Mouse (Mus musculus) hindbrain, embryonic 16.5 days (tissue): ENCODE results near the gene Spag16. TPM values are rescaled to one million over a fixed set of nuclear protein-coding genes. Genes with fewer than 3 reads are reported as not detected.

Source experiments
- ATAC-seq: fragments of 200-750 bp; cut with Nextera tagmentation; 2 replicates; pipeline ENCODE4 v1.8.0; 2017; ENCODE audit warnings: moderate TSS enrichment, moderate library complexity
- H3K27ac ChIP-seq: fragments of 300-500 bp; sonication (generic); 2 replicates; pipeline ENCODE4 v1.5.1; 2014; ENCODE audit warnings: low read depth, mild to moderate bottlenecking, control low read depth, low read length, moderate library complexity
- H3K27me3 ChIP-seq: fragments of 300-500 bp; sonication (generic); replicated peaks from 2 replicates; pipeline ENCODE4 v1.6.1; 2014; ENCODE audit warnings: low read length; ENCODE audit not compliant: control insufficient read depth, insufficient read depth
- H3K36me3 ChIP-seq: fragments of 300-500 bp; sonication (generic); 2 replicates; pipeline ENCODE4 v1.6.1; 2014; ENCODE audit warnings: mild to moderate bottlenecking, low read length, moderate library complexity, mixed read lengths; ENCODE audit not compliant: control insufficient read depth, insufficient read depth
- H3K4me1 ChIP-seq: fragments of 300-500 bp; sonication (generic); 2 replicates; pipeline ENCODE4 v1.6.1; 2014; ENCODE audit warnings: low read depth, low read length; ENCODE audit not compliant: control insufficient read depth, insufficient read depth
- H3K4me2 ChIP-seq: fragments of 300-500 bp; sonication (generic); 2 replicates; pipeline ENCODE4 v1.6.1; 2014; ENCODE audit warnings: mild to moderate bottlenecking, low read length, control low read depth, moderate library complexity
- H3K4me3 ChIP-seq: fragments of 300-500 bp; sonication (generic); 2 replicates; pipeline ENCODE4 v1.5.1; 2014; ENCODE audit warnings: mild to moderate bottlenecking, low read length, control low read depth, moderate library complexity
- H3K9ac ChIP-seq: fragments of 300-500 bp; sonication (generic); 2 replicates; pipeline ENCODE4 v1.6.1; 2014; ENCODE audit warnings: low read depth, mild to moderate bottlenecking, control low read depth, low read length, moderate library complexity
- H3K9me3 ChIP-seq: fragments of 300-500 bp; sonication (generic); 2 replicates; pipeline ENCODE4 v1.6.1; 2014; ENCODE audit warnings: mild to moderate bottlenecking, low read length, moderate library complexity; ENCODE audit not compliant: control insufficient read depth
- WGBS: fragments of 180-500 bp; shearing (Covaris S2); extraction: QIAGEN DNeasy Blood & Tissue Kit; methylation state at CpG from one replicate; pipeline ENCODE4 v1.1.7; 2014; 5-methylcytosine and 5-hydroxymethylcytosine counted together
- polyA plus RNA-seq: library from polyadenylated mRNA; unstranded; fragments of >200 nt; fragmentation: Nextera tagmentation; extraction: Ambion mirVana; gene quantifications from 2 replicates; pipeline ENCODE4 v1.2.1, GENCODE M21; 2015

The Spag16 gene
- polyA plus RNA-seq, 1 experiment from 2014 or later, result 2.9 TPM

DNA sequence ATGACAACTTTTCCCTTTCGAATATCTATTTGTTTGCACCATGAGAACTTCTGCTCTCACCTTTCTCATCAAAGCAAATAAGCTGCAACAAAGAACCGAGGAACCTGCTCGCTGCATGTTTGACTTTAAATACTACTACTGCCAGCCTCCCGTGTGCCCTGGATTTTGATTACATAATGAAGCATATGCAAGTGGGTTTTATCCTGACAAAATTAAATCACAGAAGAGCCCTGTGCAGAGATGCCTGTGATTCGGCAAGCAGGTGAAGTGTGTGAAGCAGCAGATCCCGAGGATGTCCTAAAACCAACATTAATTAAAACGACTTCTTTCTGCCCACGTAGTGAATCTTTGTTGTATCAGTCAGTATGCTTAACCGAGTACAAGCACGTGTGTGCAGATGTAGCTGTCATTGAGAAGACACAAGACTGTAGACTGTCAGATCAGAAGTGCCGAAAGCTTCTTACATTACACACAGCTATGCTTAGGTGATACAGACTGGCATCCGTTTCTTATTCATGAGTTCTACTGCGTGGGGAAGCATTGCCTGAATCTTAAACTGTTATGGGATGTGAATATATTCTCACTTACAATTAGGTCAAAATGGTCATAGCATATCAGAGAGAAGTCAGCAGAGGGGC is 489.5 kb downstream of the Spag16 start:
- WGBS, result 67% methylated on average over 13 of the region's 13 CpGs
- H3K36me3 ChIP-seq, result no peaks in the 10 kb centered on the region
- H3K27me3 ChIP-seq, result no peaks in the 10 kb centered on the region
- H3K27ac ChIP-seq, result no peak overlapping the region
- H3K9me3 ChIP-seq, result no peaks in the 10 kb centered on the region
- H3K4me1 ChIP-seq, result no peaks in the 10 kb centered on the region
- H3K4me2 ChIP-seq, result peak overlapping the region; percentile 23
- H3K4me3 ChIP-seq, result no peak overlapping the region
- no peak overlapping the region for H3K9ac ChIP-seq
- ATAC-seq, result 0 out of 2 replicates have a peak, but pooled peaks have one; percentile 34

DNA sequence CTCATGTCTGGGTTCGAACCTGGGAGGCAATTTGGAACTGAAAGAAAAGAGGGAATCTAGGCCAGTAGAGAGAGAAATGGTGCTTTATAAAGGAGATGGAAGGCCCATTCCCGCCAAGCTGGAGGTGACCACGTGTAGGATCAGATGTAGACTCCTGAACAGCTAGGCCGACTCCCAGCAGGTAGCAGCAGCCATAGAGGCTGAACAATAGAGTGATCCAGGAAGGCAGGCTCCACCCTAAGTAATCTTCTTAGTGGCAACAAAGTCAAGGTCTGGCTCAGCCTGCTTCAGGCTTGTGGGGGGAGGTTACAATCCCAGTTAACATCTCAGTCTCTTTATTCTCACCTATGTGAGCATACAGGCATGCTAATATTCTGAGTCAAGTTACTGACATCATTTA is 494.2 kb downstream of the Spag16 start:
- Histone ChIP-seq H3K4me2 (no peak overlapping the region), H3K4me1 (no peaks in the 10 kb centered on the region), H3K36me3 (no peaks in the 10 kb centered on the region), H3K4me3 (no peak overlapping the region), H3K27ac (no peak overlapping the region), H3K9ac (no peak overlapping the region), H3K27me3 (no peaks in the 10 kb centered on the region), H3K9me3 (no peaks in the 10 kb centered on the region)
- no peak for ATAC-seq
- 75% methylated on average over 4 of the region's 4 CpGs for WGBS

DNA sequence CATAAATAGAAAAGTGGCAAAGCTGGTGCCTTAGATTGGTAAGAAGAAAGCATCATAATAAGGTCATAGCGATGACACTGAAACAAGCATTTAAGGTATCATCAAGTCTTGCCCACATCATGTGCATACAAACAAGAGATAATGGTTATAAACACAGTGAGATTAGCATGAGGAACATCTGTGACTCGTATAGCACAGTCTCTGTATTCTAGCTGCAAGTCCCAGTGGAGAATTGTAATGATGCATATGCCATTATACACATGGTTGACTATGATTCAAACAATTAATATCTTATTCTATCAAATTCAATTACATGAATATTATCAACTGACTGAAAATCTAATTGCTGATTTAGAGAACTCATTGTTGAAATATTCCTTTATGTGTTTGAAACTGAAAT is 519.4 kb downstream of the Spag16 start:
- H3K4me2 ChIP-seq, result no peak overlapping the region
- no peak for ATAC-seq
- no peak overlapping the region for H3K27ac ChIP-seq
- no peaks in the 10 kb centered on the region for H3K9me3 ChIP-seq
- H3K4me3 ChIP-seq, result no peak overlapping the region
- WGBS, result 50% methylated on average over 2 of the region's 2 CpGs
- no peaks in the 10 kb centered on the region for H3K36me3 ChIP-seq
- no peaks in the 10 kb centered on the region for H3K27me3 ChIP-seq
- H3K4me1 ChIP-seq, result no peaks in the 10 kb centered on the region
- H3K9ac ChIP-seq, result no peak overlapping the region

DNA sequence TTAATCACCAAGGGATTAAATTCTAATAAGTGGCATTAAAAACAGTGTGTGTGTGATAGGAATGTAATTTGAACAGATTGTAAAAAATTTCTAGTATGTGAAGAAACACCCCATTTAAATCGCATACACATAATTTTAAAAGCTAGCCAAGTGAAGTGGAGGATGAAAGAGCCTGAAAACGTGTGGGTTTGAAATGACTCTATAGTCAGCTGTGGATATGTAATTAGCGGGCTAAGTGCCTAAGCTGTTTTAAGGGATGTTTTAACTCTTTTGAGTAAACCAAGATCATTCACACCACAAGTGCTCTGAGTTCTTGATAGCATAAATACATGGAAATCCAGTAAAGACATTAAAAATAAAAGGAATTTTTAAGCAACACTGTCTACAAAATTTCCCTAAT is 524.6 kb downstream of the Spag16 start:
- Histone ChIP-seq H3K4me1 (no peaks in the 10 kb centered on the region), H3K4me3 (no peak overlapping the region), H3K36me3 (no peaks in the 10 kb centered on the region), H3K27ac (no peak overlapping the region), H3K9ac (no peak overlapping the region), H3K4me2 (no peak overlapping the region), H3K27me3 (no peaks in the 10 kb centered on the region), H3K9me3 (no peaks in the 10 kb centered on the region)
- 71% methylated on average over 3 of the region's 3 CpGs for WGBS
- ATAC-seq, result no peak

DNA sequence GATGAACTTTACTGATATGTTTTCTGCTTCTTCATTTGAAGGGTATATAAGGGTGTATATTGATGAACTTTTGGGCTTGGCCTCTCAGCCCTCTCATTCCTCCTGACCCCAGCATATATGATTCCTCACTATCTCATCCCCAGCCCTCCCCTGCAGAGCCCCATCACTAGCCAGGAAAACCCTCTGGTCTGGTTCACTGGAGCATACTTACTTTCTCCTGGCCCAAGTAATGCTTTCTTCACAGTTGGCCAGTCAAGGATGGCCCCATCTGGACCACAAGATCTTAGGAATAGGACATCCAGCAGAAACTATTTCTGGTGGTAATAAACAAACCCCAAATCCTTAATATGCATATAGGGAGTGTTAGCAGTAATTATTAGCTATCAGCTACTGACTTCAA is 527.2 kb downstream of the Spag16 start:
- Histone ChIP-seq H3K4me2 (no peak overlapping the region), H3K27ac (no peak overlapping the region), H3K27me3 (no peaks in the 10 kb centered on the region), H3K4me1 (no peaks in the 10 kb centered on the region), H3K4me3 (no peak overlapping the region), H3K36me3 (no peaks in the 10 kb centered on the region), H3K9me3 (no peaks in the 10 kb centered on the region), H3K9ac (no peak overlapping the region)
- no peak for ATAC-seq

DNA sequence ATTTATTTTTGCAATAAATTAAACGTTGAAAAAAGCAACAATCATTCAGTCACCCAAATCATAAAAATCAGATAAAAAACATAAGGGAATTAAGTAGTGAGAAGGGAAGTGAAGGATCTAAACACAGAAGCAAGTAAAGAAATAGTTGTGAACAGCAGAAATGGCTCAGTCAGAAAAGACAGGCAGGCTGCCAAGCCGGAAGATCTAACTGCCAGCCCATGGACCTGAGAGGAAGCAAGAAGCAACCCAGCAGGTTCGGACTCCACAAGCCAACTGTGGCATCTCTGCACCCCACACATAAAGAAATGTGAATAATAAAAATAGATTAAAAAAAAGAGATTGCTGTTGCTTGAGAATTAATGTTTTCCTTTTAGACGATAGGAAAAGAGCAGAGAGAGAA is 545.0 kb downstream of the Spag16 start:
- no peak overlapping the region for H3K4me2 ChIP-seq
- no peaks in the 10 kb centered on the region for H3K4me1 ChIP-seq
- H3K36me3 ChIP-seq, result no peaks in the 10 kb centered on the region
- H3K9ac ChIP-seq, result no peak overlapping the region
- H3K4me3 ChIP-seq, result no peak overlapping the region
- H3K9me3 ChIP-seq, result no peaks in the 10 kb centered on the region
- 78% methylated on average over 4 of the region's 4 CpGs for WGBS
- no peak overlapping the region for H3K27ac ChIP-seq
- ATAC-seq, result no peak
- no peaks in the 10 kb centered on the region for H3K27me3 ChIP-seq

DNA sequence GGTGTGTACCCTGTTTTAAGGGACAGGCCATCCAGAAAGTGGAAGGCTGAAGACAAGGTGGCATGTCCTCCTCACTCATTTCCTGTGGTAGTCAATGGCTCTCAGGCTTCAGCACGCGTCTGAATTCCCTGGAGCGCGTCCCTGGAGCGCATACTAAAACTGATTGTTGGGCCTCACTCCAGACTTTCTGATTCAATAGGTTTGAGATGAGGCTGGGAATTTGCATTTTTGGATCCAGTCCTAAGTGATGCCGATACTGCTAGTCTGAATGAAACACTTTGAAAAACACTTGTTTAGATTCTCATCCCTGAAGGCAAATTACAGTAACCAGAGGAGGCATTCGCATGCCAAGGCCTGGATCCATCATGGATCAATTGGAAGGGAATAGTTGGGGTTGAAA is 553.3 kb downstream of the Spag16 start:
- H3K9ac ChIP-seq, result no peak overlapping the region
- no peaks in the 10 kb centered on the region for H3K9me3 ChIP-seq
- H3K36me3 ChIP-seq, result no peaks in the 10 kb centered on the region
- H3K4me2 ChIP-seq, result no peak overlapping the region
- H3K4me3 ChIP-seq, result no peak overlapping the region
- 50% methylated on average over 7 of the region's 7 CpGs for WGBS
- H3K27me3 ChIP-seq, result no peaks in the 10 kb centered on the region
- no peak overlapping the region for H3K27ac ChIP-seq
- no peaks in the 10 kb centered on the region for H3K4me1 ChIP-seq
- ATAC-seq, result no peak

DNA sequence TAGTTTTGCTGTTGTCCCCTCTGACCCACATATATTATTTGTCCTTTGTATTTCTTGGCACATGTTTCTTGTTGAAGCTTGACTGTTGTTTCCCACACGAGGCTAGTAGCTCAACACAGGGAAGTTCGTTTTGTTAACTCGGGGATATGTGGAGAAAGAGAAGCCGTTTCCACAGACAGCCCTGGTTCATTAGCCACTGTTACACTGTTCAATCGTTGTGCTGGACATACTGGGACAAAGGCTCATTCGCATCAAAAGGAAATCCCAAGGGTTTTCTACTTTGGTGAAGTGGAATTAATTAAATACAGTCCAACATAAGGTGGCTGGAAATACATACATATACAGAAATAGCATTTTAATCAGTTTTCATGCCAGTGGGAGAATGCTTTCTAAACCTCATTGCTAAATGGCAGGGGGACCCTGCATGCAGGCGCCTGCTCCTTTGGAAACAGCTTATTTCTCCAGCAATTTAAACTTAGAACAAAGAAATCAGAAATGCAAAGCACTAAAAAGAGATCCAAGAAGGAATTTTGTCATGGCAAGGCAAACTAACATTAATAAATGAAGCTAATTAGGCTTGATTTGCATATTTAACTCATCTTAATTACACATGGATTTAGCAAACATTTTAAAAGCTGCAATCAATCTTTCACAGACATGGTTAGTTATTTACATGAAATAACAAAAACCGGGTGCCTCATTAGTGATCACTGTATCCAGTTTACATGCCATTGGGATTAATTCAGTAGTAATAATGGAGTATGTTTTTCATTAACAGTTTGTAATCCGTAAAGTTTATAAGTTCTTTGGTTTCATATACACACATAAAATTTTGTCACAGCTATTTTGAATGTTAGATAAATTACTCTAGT is 615.7 kb downstream of the Spag16 start:
- H3K9me3 ChIP-seq, result no peaks in the 10 kb centered on the region
- peak overlapping the region; percentile 16 for H3K4me2 ChIP-seq
- no peak overlapping the region for H3K27ac ChIP-seq
- no peaks in the 10 kb centered on the region; the same call in 1 of the 2 replicates for H3K4me1 ChIP-seq
- peak; percentile 64; the same call in 1 of the 2 replicates for ATAC-seq
- 22% methylated on average over 9 of the region's 9 CpGs for WGBS
- H3K4me3 ChIP-seq, result no peak overlapping the region
- H3K36me3 ChIP-seq, result no peaks in the 10 kb centered on the region
- no peak overlapping the region; the same call in 1 of the 2 replicates for H3K9ac ChIP-seq
- H3K27me3 ChIP-seq, result no peaks in the 10 kb centered on the region

DNA sequence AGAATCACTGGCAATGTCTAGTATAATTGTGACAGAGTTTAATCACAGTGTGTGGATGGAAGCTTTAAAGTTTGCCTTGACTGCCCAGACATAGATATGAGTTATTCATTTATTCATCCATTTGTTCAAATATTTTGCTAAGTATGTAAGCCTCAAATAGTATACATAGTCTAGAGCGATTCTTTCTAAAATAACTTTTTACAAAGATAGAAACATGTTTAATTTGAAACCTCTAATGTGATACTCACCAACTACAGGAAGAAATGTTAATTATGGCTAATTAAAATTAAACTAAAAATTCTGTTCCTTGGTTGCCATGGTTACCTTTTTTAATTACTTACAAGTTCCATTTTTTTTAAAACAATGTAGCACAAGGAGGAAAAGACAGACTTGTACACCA is 653.1 kb downstream of the Spag16 start:
- no peaks in the 10 kb centered on the region for H3K27me3 ChIP-seq
- no peak overlapping the region for H3K27ac ChIP-seq
- H3K9ac ChIP-seq, result no peak overlapping the region
- H3K9me3 ChIP-seq, result no peaks in the 10 kb centered on the region
- 91% methylated on average over 1 of the region's 1 CpGs for WGBS
- H3K4me1 ChIP-seq, result no peaks in the 10 kb centered on the region
- no peaks in the 10 kb centered on the region for H3K36me3 ChIP-seq
- no peak overlapping the region for H3K4me3 ChIP-seq
- H3K4me2 ChIP-seq, result no peak overlapping the region
- ATAC-seq, result no peak
